Mouse (Mus musculus) embryonic facial prominence, embryonic 11.5 days (tissue): ENCODE data around the gene Dock1. TPM values are rescaled to one million over a fixed set of nuclear protein-coding genes. Genes with fewer than 3 reads are reported as not detected.

Experiments
- ATAC-seq: fragments of 200-750 bp; cut with Nextera tagmentation; replicated peaks from 2 replicates; pipeline ENCODE4 v1.8.0; 2017; ENCODE audit warnings: low read depth; ENCODE audit not compliant: insufficient number of reproducible peaks, low FRiP score, low TSS enrichment
- DNase-seq: peaks from one replicate; pipeline ENCODE4 v3.0.0-alpha.2; 2015; ENCODE audit warnings: low spot score
- H3K27ac ChIP-seq: fragments of 300-500 bp; sonication (generic); replicated peaks from 2 replicates; pipeline ENCODE4 v1.5.1; 2014; ENCODE audit warnings: mild to moderate bottlenecking, low read depth, low read length, control low read depth
- H3K27me3 ChIP-seq: fragments of 300-500 bp; sonication (generic); 2 replicates; pipeline ENCODE4 v1.6.1; 2014; ENCODE audit warnings: mild to moderate bottlenecking, low read length, moderate library complexity, mixed read lengths; ENCODE audit not compliant: control insufficient read depth, insufficient read depth
- H3K36me3 ChIP-seq: fragments of 300-500 bp; sonication (generic); replicated peaks from 2 replicates; pipeline ENCODE4 v1.6.1; 2014; ENCODE audit warnings: low read depth, mild to moderate bottlenecking, low read length, moderate library complexity, mixed read lengths; ENCODE audit not compliant: control insufficient read depth, insufficient read depth
- H3K4me1 ChIP-seq: fragments of 300-500 bp; sonication (generic); 2 replicates; pipeline ENCODE4 v1.6.1; 2014; ENCODE audit warnings: low read length, mixed read lengths; ENCODE audit not compliant: control insufficient read depth, insufficient read depth
- H3K4me2 ChIP-seq: fragments of 300-500 bp; sonication (generic); 2 replicates; pipeline ENCODE4 v1.6.1; 2014; ENCODE audit warnings: low read depth, mild to moderate bottlenecking, control low read depth, low read length, moderate library complexity
- H3K4me3 ChIP-seq: fragments of 300-500 bp; sonication (generic); 2 replicates; pipeline ENCODE4 v1.5.1; 2014; ENCODE audit warnings: low read depth, low read length, control low read depth
- H3K9ac ChIP-seq: fragments of 300-500 bp; sonication (generic); replicated peaks from 2 replicates; pipeline ENCODE4 v1.6.1; 2014; ENCODE audit warnings: mild to moderate bottlenecking, control low read depth, low read length
- H3K9me3 ChIP-seq: fragments of 300-500 bp; sonication (generic); replicated peaks from 2 replicates; pipeline ENCODE4 v1.6.1; 2016; ENCODE audit warnings: mild to moderate bottlenecking, low read length, inconsistent platforms, mixed read lengths; ENCODE audit not compliant: control insufficient read depth
- WGBS: fragments of 180-500 bp; shearing (Covaris S2); extraction: QIAGEN DNeasy Blood & Tissue Kit; methylation state at CpG from one replicate; pipeline ENCODE4 v1.1.7; 2014; 5-methylcytosine and 5-hydroxymethylcytosine counted together
- polyA plus RNA-seq: library from polyadenylated mRNA; unstranded; fragments of >200 nt; fragmentation: Nextera tagmentation; extraction: Ambion mirVana; gene quantifications from 2 replicates; pipeline ENCODE4 v1.2.1, GENCODE M21; 2014

Gene Dock1
- polyA plus RNA-seq, 1 experiment from 2014 or later = 44.2 TPM

- H3K4me2 ChIP-seq = no peak overlapping the region
- H3K4me3 ChIP-seq = no peak overlapping the region
- H3K9me3 ChIP-seq = no peaks in the 10 kb centered on the region
- H3K9ac ChIP-seq = no peak overlapping the region
- 89% methylated on average over 3 of the region's 3 CpGs for WGBS
- no peaks in the 10 kb centered on the region for H3K4me1 ChIP-seq
- no peak for DNase-seq
- ATAC-seq = no peak
- H3K36me3 ChIP-seq = no peaks in the 10 kb centered on the region
- H3K27me3 ChIP-seq = no peaks in the 10 kb centered on the region
- H3K27ac ChIP-seq = no peak overlapping the region
These were observed 60.1 kb downstream of the Dock1 start for GRCm38 (mm10) chr7:134730406-134731126.

- DNase-seq = no peak
- H3K27me3 ChIP-seq = no peaks in the 10 kb centered on the region
- no peak overlapping the region for H3K4me3 ChIP-seq
- H3K9me3 ChIP-seq = no peaks in the 10 kb centered on the region
- no peak for ATAC-seq
- peaks cover 5% of the 10 kb centered on the region for H3K36me3 ChIP-seq
- H3K9ac ChIP-seq = no peak overlapping the region
- no peak overlapping the region for H3K27ac ChIP-seq
- no peaks in the 10 kb centered on the region for H3K4me1 ChIP-seq
- no peak overlapping the region for H3K4me2 ChIP-seq
- 93% methylated on average over 4 of the region's 4 CpGs for WGBS
These were observed 76.6 kb downstream of the Dock1 start for GRCm38 (mm10) chr7:134747059-134747458.

DNA sequence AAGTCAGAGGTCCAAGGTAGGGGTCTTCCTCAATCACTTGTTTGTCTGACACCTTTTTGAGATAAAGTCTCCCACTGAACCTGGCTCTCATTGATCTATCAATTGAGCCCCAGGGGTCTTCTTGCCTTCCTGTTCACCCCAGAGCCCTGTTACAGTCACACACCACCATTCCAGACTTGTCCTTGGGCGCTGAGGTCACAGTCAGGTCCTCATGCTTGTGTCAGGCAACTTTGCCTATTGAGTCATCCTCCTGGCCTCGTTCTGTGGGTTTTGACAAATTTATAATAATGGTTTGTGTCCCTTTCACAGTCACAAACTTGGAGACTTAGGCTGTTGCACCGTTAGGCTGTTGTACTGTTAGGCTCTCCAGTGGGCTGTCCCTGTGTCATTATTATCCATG lies 77.9 kb downstream of the Dock1 start:
- WGBS = 90% methylated on average over 3 of the region's 3 CpGs
- H3K9ac ChIP-seq = no peak overlapping the region
- no peaks in the 10 kb centered on the region for H3K4me1 ChIP-seq
- H3K36me3 ChIP-seq = peaks cover 5% of the 10 kb centered on the region
- DNase-seq = no peak
- no peaks in the 10 kb centered on the region for H3K27me3 ChIP-seq
- no peak overlapping the region for H3K4me3 ChIP-seq
- no peak overlapping the region for H3K4me2 ChIP-seq
- no peak for ATAC-seq
- H3K9me3 ChIP-seq = no peaks in the 10 kb centered on the region
- no peak overlapping the region for H3K27ac ChIP-seq

GRCm38 (mm10) chr7:134749613-134750012 lies 79.2 kb downstream of the Dock1 start:
- DNase-seq = no peak
- peaks cover 5% of the 10 kb centered on the region for H3K36me3 ChIP-seq
- H3K4me2 ChIP-seq = no peak overlapping the region
- no peak overlapping the region for H3K4me3 ChIP-seq
- no peaks in the 10 kb centered on the region for H3K27me3 ChIP-seq
- no peak overlapping the region for H3K27ac ChIP-seq
- WGBS = 87% methylated on average over 1 of the region's 1 CpGs
- H3K4me1 ChIP-seq = no peaks in the 10 kb centered on the region
- H3K9me3 ChIP-seq = no peaks in the 10 kb centered on the region
- no peak for ATAC-seq
- no peak overlapping the region for H3K9ac ChIP-seq

GRCm38 (mm10) chr7:134751496-134751895 lies 81.0 kb downstream of the Dock1 start:
- H3K36me3 ChIP-seq = peaks cover 5% of the 10 kb centered on the region
- no peaks in the 10 kb centered on the region for H3K27me3 ChIP-seq
- DNase-seq = no peak
- H3K27ac ChIP-seq = no peak overlapping the region
- H3K9me3 ChIP-seq = no peaks in the 10 kb centered on the region
- 85% methylated on average over 3 of the region's 3 CpGs for WGBS
- ATAC-seq = no peak
- H3K9ac ChIP-seq = no peak overlapping the region
- no peak overlapping the region for H3K4me3 ChIP-seq
- H3K4me2 ChIP-seq = no peak overlapping the region
- no peaks in the 10 kb centered on the region for H3K4me1 ChIP-seq

DNA sequence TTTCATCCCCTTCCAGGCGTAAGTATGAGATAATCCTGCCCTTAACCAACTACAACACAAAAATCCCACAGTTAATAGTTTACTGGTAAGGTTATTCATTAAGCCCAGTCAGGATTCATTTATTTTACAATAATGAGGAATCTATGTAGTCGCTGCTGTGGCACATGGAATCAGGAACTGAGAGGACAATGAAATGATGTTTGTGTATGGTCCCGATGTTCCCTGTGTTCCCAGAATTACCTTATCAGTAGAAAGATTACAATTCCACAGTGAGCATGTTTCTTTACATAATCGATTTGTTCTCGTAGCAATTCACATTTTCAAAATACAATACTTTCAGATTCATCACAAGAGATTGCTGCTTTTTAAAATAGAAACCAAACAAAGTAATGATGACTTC lies 83.0 kb downstream of the Dock1 start:
- no peak overlapping the region for H3K27ac ChIP-seq
- WGBS = 91% methylated on average over 5 of the region's 5 CpGs
- H3K9ac ChIP-seq = no peak overlapping the region
- H3K4me2 ChIP-seq = no peak overlapping the region
- ATAC-seq (no peak), DNase-seq (no peak)
- H3K4me1 ChIP-seq = no peaks in the 10 kb centered on the region
- H3K27me3 ChIP-seq = no peaks in the 10 kb centered on the region
- no peaks in the 10 kb centered on the region for H3K9me3 ChIP-seq
- H3K36me3 ChIP-seq = no peaks in the 10 kb centered on the region; the same call in none of the 2 replicates
- no peak overlapping the region for H3K4me3 ChIP-seq

GRCm38 (mm10) chr7:134757605-134758004 lies 87.2 kb downstream of the Dock1 start:
- Histone ChIP-seq H3K9me3 (no peaks in the 10 kb centered on the region), H3K4me2 (no peak overlapping the region), H3K36me3 (no peaks in the 10 kb centered on the region; the same call in none of the 2 replicates), H3K4me1 (no peaks in the 10 kb centered on the region), H3K4me3 (no peak overlapping the region), H3K27ac (no peak overlapping the region), H3K27me3 (no peaks in the 10 kb centered on the region), H3K9ac (no peak overlapping the region)
- no peak for DNase-seq
- 90% methylated on average over 7 of the region's 7 CpGs for WGBS
- ATAC-seq = no peak

GRCm38 (mm10) chr7:134761799-134762198 lies 91.3 kb downstream of the Dock1 start:
- H3K4me1 ChIP-seq = no peaks in the 10 kb centered on the region
- WGBS = 74% methylated on average over 4 of the region's 4 CpGs
- H3K9ac ChIP-seq = no peak overlapping the region
- H3K4me2 ChIP-seq = no peak overlapping the region
- DNase-seq = no peak
- H3K27ac ChIP-seq = no peak overlapping the region
- peaks cover 8% of the 10 kb centered on the region for H3K36me3 ChIP-seq
- no peak for ATAC-seq
- no peaks in the 10 kb centered on the region for H3K9me3 ChIP-seq
- no peaks in the 10 kb centered on the region for H3K27me3 ChIP-seq
- no peak overlapping the region for H3K4me3 ChIP-seq
